Mouse (Mus musculus) c-Kit-negative CD71-positive TER-119-positive erythroid progenitor cells, embryonic 14.5 days (primary cell): ENCODE measurements around the gene Immp2l.
"Not testable (repeated sequence)": the region's sequence is repeated elsewhere in the genome, so short reads cannot be mapped to it uniquely, and the experiment has no call there.

Source experiments
- DNase-seq: peaks from one replicate; pipeline ENCODE4 v3.0.0-alpha.2; 2013; ENCODE audit warnings: low read depth, low spot score

Gene Immp2l

GRCm38 (mm10) chr12:41838334-41838847 is 814.5 kb downstream of the Immp2l start:
- DNase-seq, result no peak

DNA sequence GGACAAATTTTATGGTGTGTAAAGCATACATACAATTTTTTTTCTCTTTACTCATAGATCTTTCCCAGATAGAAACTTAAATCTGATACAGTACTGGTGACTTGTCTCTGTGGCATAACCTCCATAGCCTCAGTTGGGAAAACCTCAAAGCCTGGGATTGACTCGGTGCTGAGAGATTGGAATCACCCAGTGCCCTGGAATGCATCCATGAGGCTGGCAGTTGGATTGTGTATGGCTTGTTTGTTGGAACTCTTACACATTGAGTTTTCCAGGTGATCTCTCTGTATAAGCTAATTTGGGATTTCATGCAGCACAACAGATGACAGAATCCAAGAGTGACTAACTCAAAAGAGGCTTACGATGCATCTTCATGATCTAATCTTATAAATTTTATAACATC is 815.4 kb downstream of the Immp2l start:
- DNase-seq, result no peak

DNA sequence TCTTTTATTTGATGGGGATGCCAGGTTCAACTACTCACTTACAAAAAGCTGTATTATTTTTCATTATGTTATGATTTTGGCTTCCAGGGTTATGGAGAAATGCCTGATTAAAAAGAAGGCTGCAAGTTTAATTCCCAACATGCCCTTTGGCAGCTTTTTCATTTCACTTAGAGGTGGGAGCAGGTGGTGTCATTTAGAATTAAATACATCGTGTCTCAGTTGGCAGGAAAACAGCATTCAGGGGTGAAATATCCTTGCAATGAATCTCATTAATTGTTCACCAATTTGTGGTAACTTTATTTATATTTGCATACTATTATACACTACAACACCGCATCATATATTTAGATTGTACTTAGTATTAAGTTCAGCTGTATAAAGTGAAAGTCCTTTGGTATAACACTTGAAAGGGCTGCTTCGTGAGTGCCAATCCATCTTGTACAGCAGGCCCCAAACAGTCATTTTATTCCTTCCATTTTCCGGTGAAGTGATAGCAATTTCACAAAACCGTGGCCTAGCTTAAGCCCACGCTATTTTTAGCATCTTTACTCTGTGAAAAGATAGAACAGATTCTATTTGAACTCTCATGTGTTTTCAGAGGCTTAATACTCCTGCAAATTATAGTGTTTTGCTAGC is 818.9 kb downstream of the Immp2l start:
- no peak for DNase-seq

DNA sequence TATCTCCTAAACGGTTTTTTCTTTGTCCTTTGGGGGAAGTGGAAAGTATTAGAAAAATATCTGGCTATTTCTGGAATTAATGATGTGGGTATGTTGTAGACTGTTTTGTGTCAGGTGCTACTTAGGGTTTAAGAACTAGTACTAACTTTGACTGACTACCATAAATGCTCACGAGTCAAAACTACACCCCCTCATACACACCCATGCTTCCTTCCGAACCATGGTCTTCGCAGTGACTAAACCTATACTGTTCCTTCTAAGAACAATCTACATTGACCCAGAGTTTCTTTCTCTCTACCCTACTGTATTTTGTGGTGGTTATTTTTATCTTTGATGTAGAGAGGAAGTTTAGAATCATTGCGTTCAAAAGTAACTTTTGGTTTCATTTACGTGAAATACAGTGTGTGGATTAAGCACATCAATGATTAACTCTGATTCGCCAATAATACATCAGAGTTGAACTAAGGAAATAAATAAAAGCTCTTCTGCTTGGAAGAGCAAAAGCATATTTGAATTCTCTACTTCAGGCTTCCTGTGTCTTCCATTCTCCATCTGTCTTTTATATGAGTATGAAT is 828.1 kb downstream of the Immp2l start:
- no peak for DNase-seq

DNA sequence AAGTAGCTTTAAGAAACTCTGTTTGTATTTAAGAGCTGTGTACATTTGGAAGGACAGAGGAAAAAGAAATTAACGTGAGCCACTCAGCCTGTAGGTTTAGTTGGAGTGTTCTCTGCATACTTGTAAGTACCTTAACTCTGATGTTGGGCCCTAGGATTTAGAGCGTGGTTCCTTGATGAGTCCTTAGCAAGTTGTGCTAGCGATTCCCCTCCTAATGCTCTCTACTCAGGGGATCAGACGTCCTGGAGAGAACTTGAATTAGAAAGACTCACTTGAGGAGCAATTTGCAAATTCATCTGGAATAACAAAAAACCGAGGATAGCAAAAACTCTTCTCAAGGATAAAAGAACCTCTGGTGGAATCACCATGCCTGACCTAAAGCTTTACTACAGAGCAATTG is 835.8 kb downstream of the Immp2l start:
- DNase-seq, result not testable (repeated sequence)

GRCm38 (mm10) chr12:41868317-41868716 is 844.4 kb downstream of the Immp2l start:
- no peak for DNase-seq

DNA sequence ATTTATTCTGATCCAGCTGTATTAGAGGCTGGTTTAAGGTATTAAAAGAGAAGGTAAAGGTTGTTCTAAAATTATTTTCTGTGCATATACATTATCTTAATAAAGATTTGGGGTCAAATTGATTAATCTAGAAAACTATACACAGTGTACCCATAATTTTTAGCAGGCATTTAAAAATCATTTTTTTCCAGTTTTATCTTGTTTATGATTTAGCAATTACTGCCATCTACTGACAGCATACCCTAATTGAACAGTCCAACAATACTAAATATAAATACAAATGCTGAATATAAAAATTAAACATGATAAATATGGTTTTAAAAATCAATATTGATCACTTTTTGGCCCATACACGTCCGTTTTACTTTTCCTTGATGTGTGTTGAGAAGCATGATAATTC is 850.1 kb downstream of the Immp2l start:
- DNase-seq, result no peak

GRCm38 (mm10) chr12:41877292-41877959 is 853.5 kb downstream of the Immp2l start:
- DNase-seq, result no peak

GRCm38 (mm10) chr12:41878493-41878892 is 854.6 kb downstream of the Immp2l start:
- DNase-seq, result no peak

GRCm38 (mm10) chr12:41878972-41879371 is 855.1 kb downstream of the Immp2l start:
- no peak for DNase-seq

DNA sequence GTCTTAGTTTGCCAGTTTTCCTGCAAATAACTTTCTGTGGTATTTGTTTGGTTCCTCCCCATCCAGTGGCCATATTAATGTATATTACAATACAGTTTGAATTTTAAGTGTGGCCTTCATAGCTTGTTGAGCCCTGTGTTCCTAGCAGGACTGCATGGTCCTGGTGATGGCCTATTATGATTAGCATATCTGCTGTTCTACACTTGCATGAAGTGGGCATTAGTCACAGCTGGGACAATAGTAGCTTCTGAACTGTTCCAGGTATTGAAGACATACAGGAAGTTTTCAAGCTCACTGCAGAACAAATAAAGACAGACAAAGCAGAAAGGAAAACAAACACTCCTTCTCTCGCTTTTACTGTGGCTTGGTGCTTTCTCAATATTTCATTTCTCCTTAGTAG is 855.5 kb downstream of the Immp2l start:
- no peak for DNase-seq

- no peak for DNase-seq
Observed at GRCm38 (mm10) chr12:41880833-41881232, 856.9 kb downstream of the Immp2l start.

- DNase-seq, result no peak
Observed at GRCm38 (mm10) chr12:41908011-41908410, 884.1 kb downstream of the Immp2l start.

DNA sequence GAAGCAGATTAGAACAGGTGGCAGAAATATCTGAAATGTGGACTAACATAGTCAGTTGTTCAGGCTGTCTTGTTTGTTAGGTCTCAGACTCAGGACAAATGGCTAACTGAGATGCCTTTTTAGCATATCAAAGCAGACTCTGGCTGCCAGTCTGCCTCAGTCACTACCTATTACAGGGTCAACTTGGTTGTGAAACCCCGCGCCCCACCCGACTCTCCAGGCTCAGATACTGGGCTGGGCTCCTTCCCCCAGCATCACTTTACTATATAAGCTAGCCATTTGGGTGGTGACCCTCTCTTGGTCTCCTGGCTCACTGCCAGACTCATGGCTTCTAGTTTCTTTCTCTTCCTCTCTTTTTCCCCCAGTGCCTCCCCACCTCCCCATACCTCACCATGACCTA is 887.7 kb downstream of the Immp2l start:
- DNase-seq, result no peak

DNA sequence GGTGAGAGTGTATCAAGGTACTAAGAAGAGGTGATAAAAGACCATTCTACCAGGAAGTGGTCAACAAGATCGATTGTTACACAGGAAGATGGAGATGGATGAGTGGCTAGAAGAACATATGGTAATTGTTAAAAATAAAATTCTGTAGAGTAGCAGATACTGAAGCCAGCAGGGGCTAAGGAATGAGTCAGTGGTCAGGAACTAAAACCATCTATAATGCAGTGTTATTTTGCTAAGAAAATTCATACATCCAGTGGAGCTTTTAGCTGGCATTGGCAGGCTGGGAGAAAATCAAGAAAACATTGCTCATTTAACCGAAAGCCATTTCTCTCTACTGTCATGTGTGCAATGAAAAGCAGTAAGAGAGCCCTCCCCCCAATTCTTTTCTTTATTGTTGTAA is 913.9 kb downstream of the Immp2l start:
- no peak for DNase-seq

DNA sequence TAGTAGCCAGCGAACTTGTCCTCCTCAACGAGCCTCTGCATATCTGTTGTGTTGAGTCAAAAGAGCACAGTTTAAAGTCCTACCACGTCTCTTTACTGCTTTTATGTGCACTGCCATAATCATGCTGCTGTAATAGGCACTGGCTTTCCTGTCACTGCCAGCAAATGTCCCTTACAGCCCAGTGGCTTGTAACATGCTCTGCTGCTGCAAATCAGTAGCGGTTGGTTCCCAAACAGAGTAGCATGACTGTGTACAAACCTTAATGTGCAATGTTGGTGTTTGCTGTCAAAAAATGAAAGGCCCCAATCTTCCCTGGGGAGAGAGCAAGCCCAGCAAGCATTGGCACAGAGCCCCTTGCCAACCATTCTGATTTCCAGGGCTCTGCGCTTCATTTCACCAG is 918.0 kb downstream of the Immp2l start:
- DNase-seq, result no peak

DNA sequence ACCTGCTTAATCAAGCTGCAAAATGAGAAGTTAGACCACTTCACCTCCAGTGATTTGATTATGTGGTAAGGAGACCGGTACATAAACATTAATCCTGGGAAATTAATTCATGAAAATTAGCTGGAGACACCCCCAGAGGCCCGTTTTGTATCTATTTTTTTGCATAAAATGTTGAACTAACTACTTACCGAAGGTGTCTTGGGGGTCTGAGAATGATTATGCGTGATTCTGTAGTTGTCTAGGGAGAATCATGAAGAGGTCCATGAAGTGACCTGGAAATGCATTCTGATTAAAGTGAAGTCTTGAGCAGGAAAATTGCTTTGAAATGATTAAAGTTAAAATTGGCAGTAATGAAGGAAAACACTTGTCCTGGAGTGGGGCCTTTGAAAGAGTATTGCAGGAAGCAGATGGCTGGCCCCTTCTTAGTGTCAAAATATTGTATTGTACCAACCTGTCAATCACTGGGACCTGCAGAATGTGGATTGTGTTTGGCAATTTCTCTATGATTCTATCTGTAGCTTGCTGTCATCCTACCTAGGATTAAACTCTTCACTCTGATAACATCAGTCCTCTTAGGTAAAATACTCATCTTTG is 920.3 kb downstream of the Immp2l start:
- no peak for DNase-seq

DNA sequence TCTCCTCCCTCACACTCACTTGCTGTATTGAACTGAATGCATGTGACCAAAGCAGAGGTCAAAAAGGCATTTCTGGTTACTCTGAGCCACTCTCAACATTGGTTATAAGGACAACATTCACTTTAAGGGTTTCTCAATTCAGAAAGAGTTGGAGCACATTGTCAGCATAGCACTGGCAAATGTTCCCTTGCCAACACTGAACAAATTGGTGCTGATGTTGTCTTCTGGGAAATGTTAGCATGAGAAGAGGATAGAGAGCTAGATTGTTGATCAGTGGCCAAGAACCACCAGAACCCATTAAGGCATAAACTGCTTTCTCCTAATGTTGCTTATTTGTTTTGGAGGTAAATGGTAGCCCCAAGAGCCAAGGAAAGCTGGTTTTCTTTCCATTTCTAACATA is 922.6 kb downstream of the Immp2l start:
- no peak for DNase-seq

- no peak for DNase-seq
Observed at GRCm38 (mm10) chr12:41949409-41949808, 925.5 kb downstream of the Immp2l start.

- no peak for DNase-seq
Observed at GRCm38 (mm10) chr12:41949841-41950241, 926.0 kb downstream of the Immp2l start.

DNA sequence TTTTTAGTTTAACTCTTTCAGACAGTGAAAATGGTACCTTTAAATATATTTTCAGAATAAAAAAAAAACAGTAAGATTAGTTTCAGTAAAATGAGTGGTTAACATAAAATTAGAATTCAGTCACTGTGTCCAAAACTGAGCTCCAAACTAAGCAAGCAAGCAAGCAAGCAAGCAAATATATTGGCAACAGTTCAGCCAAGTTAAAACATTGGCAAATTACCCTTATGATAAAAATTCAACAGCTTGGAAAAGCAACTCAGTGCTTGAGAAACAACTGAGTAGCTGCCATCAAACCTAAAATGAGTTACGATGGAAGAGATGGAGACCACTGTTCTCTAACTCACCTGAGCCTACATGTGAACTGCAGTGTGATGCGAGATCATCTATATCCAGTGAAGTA is 926.8 kb downstream of the Immp2l start:
- DNase-seq, result no peak

GRCm38 (mm10) chr12:41961038-41961437 is 937.1 kb downstream of the Immp2l start:
- DNase-seq, result no peak

- no peak for DNase-seq
Observed at GRCm38 (mm10) chr12:41991408-41991807, 967.5 kb downstream of the Immp2l start.
